Mouse (Mus musculus) T-cell, adult 2 months (primary cell): ENCODE results near the gene Ubr4.
A peak's percentile ranks its signal among the peaks of the same experiment; 100 is the strongest.
"Not testable (repeated sequence)": the region's sequence is repeated elsewhere in the genome, so short reads cannot be mapped to it uniquely, and the experiment has no call there.

ENCODE experiments used
- DNase-seq: peaks from one replicate; pipeline ENCODE4 v3.0.0; 2022; ENCODE audit warnings: low spot score

Gene Ubr4

DNA sequence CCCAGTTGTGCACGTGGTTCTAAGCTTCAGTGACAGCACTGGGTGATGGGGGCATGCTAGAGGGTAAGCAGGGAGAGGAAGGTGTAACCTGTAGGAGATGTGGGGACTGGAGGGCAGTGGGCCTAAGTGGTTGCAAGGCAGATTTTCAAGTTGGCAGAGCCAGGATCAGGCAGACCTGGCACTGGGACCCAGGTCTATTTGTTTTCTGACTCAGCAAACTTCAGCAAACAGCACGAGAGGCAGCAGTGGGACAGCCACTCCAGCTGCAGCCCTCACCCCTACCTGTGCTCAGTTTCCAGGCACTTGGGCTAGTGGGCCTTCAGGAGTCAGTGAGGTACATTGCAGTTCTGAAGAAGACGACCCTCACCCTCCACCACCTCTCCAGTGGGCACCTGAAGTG is 4.8 kb downstream of the Ubr4 start:
- DNase-seq: no peak

DNA sequence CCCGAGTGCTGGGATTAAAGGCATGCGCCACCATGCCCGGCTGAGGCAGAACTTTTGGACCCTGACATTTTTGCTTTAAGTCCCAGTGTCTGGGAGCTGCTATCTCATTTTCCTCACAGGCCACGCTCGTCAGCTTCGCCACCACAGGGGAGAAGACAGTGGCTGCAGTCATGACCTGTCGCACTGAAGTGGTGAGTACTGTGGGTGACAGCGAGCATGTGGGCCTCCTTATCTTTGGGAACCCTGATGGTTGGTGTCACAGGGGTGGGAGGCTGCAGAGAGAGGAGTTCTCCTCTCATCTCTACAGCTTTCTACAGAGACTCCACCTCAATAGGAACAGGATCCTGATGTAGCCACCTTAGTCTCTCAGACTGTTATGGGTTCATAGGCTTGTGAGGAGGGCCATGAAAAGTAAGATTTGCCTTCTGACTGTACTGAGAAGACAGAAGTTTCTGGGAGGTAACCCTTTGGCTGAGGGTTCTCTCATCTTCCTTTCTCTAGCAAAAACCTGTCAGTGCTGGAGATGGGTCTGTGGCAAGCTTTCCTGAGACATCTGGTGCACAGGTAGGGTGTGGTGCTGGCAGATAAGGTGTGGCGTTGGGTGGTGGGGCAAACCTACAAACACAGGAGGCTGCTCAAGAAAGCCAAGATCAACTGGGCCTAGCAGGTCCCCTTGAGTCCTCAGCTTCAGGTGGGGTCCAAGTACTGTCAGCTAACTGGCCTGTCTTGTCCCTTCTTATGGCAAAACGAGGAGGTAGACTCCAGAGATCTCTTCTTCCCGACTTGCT is 8.5 kb downstream of the Ubr4 start:
- DNase-seq: no peak

DNA sequence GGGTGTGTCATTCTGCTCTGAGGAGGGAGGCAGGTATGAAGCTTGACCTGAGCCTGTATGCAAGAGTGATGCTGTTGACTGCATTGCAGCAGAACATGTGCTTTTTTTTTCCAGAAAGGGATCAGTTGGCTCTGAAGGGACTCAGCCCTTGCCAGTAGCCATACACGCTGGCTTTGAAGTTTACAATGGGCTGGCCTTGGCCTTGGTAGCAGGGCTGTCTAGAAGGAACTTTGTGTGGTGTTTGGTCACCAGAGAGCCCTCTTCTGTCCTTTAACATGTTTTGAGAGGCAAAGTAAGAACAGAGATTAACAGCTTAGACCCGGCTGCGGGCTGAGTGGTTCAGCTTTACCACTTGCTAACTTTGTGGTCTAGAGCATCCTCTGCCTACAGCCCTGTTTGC is 14.9 kb downstream of the Ubr4 start:
- no peak for DNase-seq

DNA sequence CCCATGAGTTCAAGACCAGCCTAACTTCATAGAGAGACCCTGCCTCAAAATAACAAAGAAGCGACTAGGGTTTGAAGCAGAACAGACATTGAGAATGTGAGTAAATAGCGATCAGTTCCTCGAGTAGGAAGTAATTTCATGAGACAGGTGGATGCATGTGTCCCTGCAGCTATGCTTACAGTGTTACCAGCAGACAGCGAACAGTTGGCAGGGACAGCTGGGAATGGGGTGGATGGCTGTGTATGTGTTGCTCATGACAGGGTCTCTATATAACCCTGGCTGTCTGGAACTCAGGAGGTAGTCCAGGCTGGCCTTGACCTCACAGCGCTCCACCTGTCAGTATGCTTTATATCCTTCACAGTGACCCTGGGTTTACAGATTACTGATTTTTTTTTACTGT is 15.6 kb downstream of the Ubr4 start:
- DNase-seq: no peak

DNA sequence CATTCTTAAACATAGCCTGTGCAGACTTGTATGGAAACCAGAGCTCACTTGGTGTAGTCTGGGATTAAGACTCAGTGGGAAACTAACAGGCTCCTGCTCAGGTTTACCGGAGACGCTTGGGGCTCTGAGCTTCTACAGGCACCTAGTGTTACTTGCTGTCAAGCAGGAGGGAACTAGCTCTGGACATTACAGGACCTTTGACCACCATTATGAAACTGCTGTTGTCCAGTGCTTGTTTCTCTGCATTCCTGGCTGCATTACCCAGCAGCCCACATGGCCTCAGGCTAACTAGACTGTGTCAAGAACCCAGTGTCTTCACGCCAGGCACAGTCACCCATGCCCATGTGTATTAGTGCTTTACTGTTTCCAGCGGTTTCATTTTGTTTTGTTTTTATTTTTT is 20.7 kb downstream of the Ubr4 start:
- DNase-seq: no peak

DNA sequence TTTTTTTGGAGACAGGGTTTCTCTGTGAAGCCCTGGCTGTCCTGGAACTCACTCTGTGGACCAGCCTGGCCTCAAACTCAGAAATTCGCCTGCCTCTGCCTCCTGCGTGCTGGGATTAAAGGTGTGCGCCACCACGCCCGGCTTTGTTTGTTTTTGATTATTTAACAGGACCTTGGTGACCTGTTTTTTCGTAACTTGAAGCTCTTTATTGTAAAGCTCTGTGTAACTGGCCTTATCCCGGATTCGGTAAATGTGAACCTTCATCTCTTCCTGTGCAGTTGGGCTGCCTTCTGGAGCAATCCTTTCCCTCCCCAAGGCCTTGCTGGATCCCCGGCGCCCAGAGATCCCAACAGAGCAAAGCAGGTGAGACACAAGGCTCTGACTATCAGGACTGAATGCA is 21.1 kb downstream of the Ubr4 start:
- DNase-seq: no peak

DNA sequence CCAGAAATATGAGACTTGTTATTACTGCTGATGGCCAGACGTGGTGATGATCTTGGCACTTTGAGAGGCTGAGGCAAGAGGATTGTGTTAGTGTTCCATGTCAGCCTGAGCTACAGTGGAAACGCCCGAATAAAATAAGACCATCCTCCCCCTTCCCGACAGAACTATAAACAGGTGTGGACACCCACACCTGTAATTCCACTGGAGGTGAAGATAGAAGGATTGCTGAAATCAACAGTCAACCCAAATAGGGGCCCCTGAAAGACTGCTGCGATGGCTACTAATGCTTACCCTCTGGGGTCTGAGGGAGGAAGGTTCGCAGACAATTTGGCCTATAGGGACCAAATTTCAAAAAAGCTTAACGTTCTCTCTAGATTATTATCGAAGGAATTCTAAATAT is 27.3 kb downstream of the Ubr4 start:
- no peak for DNase-seq

DNA sequence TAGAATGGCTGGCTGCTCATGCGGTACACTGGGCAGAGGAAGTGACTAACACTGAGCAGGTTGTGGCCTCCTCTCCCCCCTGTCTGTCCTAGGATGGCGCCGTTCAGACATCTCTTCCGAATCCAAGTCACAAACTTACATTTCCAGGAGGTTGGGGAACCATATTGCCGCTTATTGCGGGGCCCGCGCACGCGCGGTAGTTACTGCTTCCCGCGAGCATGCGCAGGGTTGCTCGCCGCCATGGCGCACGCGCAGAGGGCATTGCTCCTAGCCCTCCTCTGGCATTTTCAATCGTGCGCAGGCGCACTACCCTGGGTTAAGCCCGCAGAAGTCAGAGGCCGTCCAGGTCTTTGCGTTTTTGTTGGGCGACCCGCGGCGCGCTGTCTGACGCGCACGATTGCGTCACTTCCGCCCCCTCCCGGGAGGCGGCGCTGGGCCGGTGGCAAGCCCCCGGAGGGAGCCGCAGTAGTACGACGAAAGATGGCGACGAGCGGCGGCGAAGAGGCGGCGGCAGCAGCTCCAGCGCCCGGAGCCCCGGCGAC is 27.9 kb downstream of the Ubr4 start:
- peak; percentile 100 for DNase-seq

DNA sequence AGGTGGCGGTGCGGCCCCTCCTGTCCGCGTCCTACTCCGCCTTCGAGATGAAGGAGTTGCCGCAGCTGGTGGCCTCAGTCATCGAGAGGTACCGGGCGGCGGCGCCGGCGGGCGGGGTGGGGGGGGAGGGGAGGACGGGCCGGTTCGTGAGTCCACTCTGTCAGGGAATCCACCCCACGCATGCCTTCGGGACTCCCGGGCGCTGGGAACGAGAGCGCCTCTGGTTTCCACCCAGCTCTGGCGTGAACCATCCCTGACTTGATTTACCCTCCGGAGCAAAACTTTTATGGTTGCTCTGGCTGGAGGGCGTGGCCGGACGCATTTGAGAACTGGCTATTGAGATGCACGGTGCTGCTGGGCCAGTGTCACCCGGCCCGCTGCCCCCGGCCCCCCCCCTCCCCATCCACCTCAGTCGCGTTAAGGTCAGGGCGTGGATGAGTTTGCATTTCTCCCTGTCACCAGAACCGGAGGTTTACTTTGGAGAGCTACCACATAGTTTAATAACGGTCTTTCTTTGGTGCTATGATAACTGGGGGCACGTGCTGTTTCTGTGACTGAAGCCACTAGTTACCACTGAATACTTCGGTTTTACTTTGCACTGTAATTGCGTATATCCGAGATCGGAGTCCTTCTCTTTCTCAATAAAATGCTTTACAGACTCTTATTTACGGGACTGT is 28.5 kb downstream of the Ubr4 start:
- DNase-seq: no peak

DNA sequence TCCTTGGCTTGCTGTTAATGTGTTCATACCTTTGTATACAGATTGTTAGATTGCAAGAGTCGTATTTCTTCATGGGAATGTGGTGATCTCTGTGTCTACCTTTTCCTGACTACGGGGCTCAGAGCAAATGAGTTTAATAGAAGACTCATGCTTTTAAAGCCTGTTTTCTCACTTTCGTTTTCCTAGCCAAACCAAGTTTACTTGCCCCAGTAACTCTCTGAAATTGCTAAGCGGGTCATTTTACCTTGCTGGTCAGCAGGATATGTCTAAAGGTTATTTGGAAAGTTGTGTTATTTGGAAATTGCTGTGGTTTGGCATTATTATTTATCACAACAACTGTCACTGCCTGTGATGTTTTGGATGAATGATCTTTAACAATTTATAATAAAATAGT is 29.0 kb downstream of the Ubr4 start:
- DNase-seq: no peak

DNA sequence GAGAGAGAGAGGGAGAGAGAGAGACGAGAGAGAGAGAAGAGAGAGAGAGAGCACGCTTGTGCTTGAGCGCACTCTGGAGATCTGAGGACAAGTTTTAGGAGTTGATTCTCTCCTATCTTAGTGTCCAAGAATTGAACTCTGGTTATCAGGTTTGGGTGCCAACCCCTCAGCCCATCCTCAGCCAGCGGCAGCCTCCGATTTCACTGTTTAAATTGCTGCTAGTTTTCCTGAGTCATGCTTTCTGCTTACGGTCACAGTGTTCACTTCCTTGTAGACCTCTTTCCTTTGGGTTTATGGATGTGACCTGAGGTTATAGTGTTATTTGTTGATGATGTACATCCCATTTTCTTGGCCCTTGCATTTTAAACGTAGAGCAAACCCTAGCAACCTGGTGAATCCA is 29.8 kb downstream of the Ubr4 start:
- no peak for DNase-seq

DNA sequence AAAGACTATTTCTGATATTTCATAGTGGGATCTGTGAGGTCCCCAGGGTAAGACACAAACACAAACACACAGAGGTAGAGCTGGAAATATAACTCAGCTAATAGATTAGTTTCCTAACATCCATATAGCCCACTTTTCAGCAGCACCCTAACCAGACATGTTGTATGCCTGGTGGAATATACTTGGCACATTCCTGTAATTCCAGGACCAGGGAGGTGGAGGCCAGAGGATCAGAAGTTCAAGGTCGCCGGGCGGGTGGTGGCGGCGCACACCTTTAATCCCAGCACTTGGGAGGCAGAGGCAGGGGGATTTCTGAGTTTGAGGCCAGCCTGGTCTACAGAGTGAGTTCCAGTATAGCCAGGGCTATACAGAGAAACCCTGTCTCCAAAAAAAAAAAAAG is 33.4 kb downstream of the Ubr4 start:
- DNase-seq: not testable (repeated sequence)

DNA sequence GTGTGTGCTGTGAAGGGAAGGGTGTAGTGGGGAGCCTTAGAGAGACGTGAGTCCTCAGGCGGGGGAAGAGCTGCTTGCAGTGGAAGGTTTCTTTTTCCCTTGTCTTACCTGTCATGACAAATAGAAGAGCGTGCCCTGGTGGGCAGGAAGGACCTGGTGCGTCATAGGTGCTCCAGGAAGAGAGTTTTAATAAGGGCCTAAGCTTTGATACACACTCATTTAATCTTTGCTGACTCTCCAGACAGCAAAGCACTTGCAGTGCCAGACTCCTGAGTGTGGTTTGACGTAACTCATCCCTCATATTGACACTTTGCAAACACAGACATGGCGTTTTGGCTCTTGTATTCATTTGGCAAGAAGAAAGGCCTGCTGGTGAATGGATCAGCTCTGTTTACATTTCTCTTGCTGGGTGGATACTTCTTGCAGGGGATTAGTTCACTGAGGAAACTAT is 34.5 kb downstream of the Ubr4 start:
- no peak for DNase-seq

DNA sequence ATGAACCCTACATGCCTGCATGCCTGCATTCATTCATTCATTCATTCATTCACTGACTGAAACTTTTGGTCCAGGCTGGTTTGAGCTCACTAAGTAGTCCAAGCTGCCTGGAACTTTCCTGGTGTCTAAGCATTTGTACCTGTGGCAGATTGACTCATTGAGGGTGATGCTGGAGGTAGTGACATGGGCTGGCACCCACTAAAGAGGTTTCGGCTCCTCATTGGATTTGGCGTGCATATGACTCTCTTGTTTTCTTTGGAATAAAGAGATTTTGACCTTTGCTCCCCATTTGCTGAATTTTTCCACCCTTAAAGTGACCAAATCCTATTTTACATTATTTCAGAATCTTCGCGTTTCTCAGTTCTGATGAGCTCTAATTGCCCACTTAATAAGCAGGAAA is 37.1 kb downstream of the Ubr4 start:
- DNase-seq: no peak

DNA sequence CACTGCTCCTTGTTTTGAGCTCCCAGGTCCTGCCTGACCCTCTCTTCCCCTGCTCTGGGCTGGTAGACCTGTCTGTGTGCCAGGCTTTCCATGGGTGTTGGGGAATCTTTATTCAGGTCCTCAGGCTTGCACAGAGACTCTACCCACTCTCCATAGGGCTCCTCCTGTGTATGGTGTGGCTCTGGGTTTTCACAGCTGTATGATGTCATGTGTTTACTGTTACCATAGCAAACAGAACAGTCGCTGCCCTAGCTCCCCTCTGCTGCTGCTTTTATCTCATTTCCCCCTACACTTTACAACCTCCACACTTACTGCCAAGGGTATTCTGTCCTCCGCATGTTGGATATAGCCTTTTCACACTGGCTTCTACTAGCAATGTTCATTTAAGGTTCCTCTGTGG is 43.0 kb downstream of the Ubr4 start:
- no peak for DNase-seq

DNA sequence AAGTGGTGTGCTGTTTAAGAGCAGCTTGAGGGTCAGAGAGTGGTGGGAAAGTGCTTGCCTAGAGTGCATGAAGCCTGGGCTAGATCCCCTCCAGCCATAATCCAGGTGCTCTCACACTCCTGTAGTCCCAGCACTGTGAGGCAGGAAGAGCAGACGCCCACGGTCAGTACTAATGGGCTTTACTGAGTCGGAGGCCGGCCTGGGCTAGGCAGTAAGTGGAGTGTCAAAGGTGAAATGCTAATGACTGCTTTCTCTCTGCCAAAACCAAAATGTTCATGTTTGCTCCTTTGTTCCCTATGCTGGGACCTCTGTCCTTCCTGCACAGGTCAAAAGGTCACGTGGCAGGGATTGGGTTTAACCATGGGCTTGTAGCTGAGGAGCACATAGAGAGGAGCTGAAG is 48.1 kb downstream of the Ubr4 start:
- DNase-seq: no peak

DNA sequence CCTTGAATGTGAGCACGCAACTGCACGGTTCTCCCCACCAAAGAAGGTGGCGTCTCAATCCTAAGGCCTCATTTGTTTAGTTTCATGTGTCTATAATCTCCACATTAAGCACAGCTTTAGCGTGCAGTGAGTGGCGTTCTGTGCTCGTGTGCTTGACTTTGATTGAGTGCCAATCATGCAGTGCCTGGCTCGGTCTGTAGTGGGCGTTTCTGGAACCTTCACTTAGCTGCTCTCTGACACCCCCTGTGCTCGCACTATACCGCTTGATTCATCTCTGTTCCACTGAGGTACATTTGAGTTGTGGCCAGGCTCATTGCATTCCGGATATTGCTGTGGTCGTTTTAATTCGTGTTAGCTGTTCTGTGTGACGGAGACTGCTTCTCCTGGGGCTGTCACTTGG is 50.8 kb downstream of the Ubr4 start:
- DNase-seq: no peak

DNA sequence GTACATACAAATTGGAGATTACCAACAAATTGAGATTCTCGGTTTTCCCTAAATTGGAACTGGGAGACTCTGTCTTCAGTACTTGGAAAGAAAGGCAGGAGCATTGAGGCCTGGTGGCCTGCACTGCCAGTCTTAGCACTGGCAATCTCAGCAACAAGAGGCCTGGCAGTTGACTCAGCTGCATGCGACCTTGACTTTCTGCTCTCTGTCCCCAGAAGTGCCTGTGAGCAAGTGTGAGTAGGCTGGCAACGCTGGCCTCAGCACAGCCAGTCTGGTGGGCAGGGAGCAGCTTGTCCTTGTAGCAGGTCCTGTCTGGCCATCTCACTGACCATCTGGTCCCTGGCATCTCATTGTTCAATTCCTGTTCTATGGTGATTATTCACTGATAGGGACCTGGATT is 58.9 kb downstream of the Ubr4 start:
- DNase-seq: no peak

DNA sequence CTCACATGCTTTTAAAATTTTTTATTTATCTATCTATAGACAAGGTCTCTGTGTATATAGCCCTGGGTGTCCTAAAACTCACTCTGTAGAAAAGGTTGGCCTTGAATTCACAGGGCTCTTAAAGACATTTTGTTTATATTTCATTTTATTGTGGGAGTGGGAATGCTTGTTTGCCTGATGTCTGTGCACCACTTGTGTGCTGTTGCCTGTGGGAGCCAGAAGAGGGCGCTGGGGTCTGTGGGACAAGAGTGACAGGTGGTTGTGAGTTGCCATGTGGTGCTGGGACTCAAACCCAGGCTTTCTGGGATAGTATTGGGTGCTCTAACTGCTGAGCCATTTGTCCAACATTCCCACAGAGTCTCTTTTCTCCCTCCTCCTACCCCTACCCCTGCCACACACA is 65.5 kb downstream of the Ubr4 start:
- DNase-seq: no peak

DNA sequence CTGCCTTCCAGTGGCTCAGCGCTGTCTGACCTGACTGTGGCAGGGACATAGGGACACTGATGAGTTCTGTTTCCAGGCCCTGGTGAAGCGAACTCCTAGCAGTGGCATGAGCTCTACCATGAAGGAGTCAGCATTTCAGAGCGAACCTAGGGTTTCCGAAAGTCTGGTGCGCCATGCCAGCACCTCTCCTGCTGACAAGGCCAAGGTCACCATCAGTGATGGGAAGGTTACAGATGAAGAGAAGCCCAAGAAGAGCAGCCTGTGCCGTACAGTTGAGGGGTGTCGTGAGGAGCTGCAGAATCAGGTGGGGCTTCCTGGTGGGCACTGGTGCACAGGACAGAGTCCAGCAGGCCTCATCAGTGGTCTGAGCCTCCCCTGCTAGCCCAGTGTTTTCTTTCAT is 69.2 kb downstream of the Ubr4 start:
- no peak for DNase-seq

DNA sequence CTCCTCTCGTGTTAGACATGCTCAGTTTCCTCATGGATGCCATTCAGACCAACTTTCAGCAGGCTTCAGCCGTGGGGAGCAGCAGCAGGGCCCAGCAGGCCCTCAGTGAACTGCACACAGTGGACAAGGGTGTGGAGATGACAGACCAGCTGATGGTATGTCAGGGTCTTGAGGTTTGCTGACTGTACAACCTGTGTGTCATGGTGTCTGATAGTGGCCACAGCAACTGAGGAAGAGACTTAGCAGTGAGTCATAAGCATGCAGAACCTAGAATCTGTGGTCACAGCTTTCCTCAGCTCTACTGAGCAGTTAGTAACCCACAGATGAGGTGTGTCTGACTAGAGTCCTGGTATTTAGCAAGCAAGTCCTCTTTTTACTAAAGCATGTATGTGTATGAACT is 70.0 kb downstream of the Ubr4 start:
- no peak for DNase-seq

DNA sequence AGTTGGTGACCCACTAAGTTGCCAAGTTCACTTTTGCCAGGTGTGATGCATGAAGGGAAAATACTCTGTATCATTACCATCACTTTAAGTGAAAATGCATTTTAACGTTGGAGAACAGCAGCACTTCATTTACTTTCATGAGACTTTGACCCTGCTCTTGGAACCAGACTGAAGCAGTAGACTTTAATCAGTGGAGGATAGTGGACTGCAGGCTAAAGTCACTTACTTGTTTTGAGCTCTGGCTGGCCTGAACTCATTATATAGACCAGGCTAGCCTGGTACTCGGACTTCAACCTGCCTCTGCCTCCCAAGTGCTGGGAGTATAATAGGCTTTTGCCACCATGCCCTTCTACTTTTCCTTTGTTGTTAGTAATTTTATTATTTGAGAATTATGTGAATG is 70.9 kb downstream of the Ubr4 start:
- no peak for DNase-seq

DNA sequence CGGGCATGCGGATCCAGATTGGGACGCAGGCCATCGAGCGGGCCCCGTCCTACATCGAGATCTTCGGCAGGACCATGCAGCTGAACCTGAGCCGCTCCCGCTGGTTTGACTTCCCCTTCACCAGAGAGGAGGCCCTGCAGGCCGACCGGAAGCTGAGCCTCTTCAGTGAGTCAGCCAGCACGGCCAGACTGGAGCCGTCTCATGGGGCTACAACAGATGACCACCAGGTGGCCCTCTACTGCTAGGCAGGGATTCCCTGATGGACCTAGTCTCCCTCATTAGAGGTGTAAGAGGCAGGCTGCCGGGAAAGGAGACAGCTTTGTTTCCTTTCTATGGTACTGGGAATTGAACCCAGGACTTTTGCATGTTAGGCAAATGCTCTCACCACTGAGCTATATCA is 77.8 kb downstream of the Ubr4 start:
- DNase-seq: peak; percentile 18

DNA sequence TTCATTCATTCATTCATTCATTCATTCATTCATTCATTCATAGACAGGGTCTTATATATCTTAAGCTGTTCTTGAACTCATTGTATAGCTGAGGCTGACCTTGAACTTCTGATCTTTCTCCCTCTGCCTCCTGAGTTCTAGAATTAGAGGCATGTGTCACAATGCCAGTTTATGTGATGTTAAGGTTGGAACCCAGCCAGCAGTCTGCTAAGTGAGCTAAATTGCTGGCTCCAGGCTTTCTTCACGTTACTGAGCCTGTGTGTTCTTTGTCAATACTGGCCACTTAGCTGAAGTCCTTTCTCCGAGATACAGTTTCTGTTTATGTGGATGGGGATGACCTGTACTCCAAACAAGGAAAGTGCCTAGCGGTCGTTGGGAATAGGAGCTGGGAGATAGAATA is 78.5 kb downstream of the Ubr4 start:
- DNase-seq: no peak
